Mouse (Mus musculus): Measurements from ENCODE around the gene Mybl2.

GRCm38 (mm10) chr2:163056584-163056983 lies 2.1 kb downstream of the Mybl2 start:
- no peak for TF ChIP-seq GATA1 (IDR thresholded peaks at IDR 0.05; ENCODE audit: borderline replicate concordance, low read length)
- no peak for TF ChIP-seq FLI1 (IDR thresholded peaks at IDR 0.05; ENCODE audit: low read length)
